Mouse (Mus musculus) CH12.LX (cell line): ENCODE data around the gene Phyhd1. TPM values are rescaled to one million over a fixed set of nuclear protein-coding genes. Genes with fewer than 3 reads are reported as not detected.

Experiments used
- DNase-seq: peaks from one replicate; pipeline ENCODE4 v3.0.0-alpha.2; 2013; ENCODE audit errors: extremely low read depth
- H3K27ac ChIP-seq: 2 replicates; pipeline ENCODE4 v1.5.1; 2012; ENCODE audit warnings: low read depth, mild to moderate bottlenecking, control low read depth, moderate library complexity; ENCODE audit not compliant: insufficient read depth
- H3K27me3 ChIP-seq: replicated peaks from 2 replicates; pipeline ENCODE3; 2012; ENCODE audit warnings: inconsistent platforms
- H3K36me3 ChIP-seq, 2 experiments: replicated peaks in 1 of 2; 2 replicates each; pipeline versions ENCODE3 to v1.6.1; 2012; ENCODE audit warnings: inconsistent platforms in 1 of 2, low read length in 1 of 2, mild to moderate bottlenecking in 1 of 2, mixed read lengths in 1 of 2, moderate library complexity in 1 of 2; ENCODE audit not compliant: control insufficient read depth in 1 of 2, insufficient read depth in 1 of 2
- H3K4me1 ChIP-seq, 2 experiments: 2 replicates each; pipeline ENCODE4 v1.6.1; 2012; ENCODE audit warnings: inconsistent platforms in 1 of 2, moderate library complexity in 1 of 2; ENCODE audit not compliant: insufficient read depth in 2 of 2, control insufficient read depth in 1 of 2
- H3K4me2 ChIP-seq: 2 replicates; pipeline ENCODE4 v1.6.1; 2012; ENCODE audit warnings: low read depth, mild to moderate bottlenecking, control low read depth; ENCODE audit not compliant: poor library complexity, insufficient read depth, severe bottlenecking
- H3K4me3 ChIP-seq, 3 experiments: fragments of 150-350 bp in 1 of 3; sonication (generic) in 1 of 3; replicated peaks in 1 of 3; 2 replicates each; pipeline versions ENCODE3 to v1.5.1; 2011 to 2012; ENCODE audit warnings: low read depth in 2 of 3, low read length in 2 of 3, mild to moderate bottlenecking in 2 of 3, moderate library complexity in 2 of 3, control low read depth in 1 of 3, improper control_type of control experiment in 1 of 3, inconsistent platforms in 1 of 3, mixed read lengths in 1 of 3; ENCODE audit not compliant: poor library complexity in 1 of 3
- H3K79me2 ChIP-seq: replicated peaks from 2 replicates; pipeline ENCODE4 v1.6.1; 2012; ENCODE audit warnings: mild to moderate bottlenecking, moderate library complexity; ENCODE audit not compliant: control insufficient read depth, poor library complexity, insufficient read depth, severe bottlenecking; ENCODE audit errors: extremely low read depth
- H3K9ac ChIP-seq: 2 replicates; pipeline ENCODE4 v1.6.1; 2012; ENCODE audit warnings: low read depth, mild to moderate bottlenecking, control low read depth, moderate library complexity; ENCODE audit not compliant: insufficient read depth
- H3K9me3 ChIP-seq: replicated peaks from 2 replicates; pipeline ENCODE3; 2012; ENCODE audit warnings: low read length, inconsistent platforms, mixed read lengths
- BHLHE40 ChIP-seq: IDR thresholded peaks from 2 replicates; pipeline ENCODE4 v1.6.1; 2011; ENCODE audit warnings: mild to moderate bottlenecking, low read depth, low read length, improper control_type of control experiment
- CTCF ChIP-seq, 2 experiments: IDR thresholded peaks in 1 of 2; conservative IDR thresholded peaks in 1 of 2; 2 replicates each; pipeline ENCODE4 v1.5.1; 2011 to 2012; ENCODE audit warnings: low read depth in 2 of 2, low read length in 2 of 2, improper control_type of control experiment in 1 of 2, inconsistent platforms in 1 of 2, mild to moderate bottlenecking in 1 of 2, moderate library complexity in 1 of 2
- ELF1 ChIP-seq: IDR thresholded peaks from 2 replicates; pipeline ENCODE4 v1.6.1; 2014; ENCODE audit warnings: low read depth, mild to moderate bottlenecking, inconsistent platforms, low read length, improper control_type of control experiment
- EP300 ChIP-seq: IDR thresholded peaks from 2 replicates; pipeline ENCODE4 v1.6.1; 2011; ENCODE audit warnings: low read length, improper control_type of control experiment
- ETS1 ChIP-seq: conservative IDR thresholded peaks from 2 replicates; pipeline ENCODE4 v1.6.1; 2012; ENCODE audit warnings: low read depth, mild to moderate bottlenecking, inconsistent platforms, low read length, improper control_type of control experiment, moderate library complexity
- GABPA ChIP-seq: IDR thresholded peaks from 2 replicates; pipeline ENCODE4 v1.6.1; 2012; ENCODE audit warnings: low read depth, low read length, improper control_type of control experiment, inconsistent platforms; ENCODE audit not compliant: insufficient replicate concordance
- HCFC1 ChIP-seq: IDR thresholded peaks from 2 replicates; pipeline ENCODE4 v1.6.1; 2012; ENCODE audit warnings: low read depth, mild to moderate bottlenecking, inconsistent platforms, low read length, improper control_type of control experiment
- IRF4 ChIP-seq: IDR thresholded peaks from 2 replicates; pipeline ENCODE4 v1.6.1; 2014; ENCODE audit warnings: low read depth, mild to moderate bottlenecking, inconsistent platforms, low read length, improper control_type of control experiment
- JUN ChIP-seq: IDR thresholded peaks from 2 replicates; pipeline ENCODE4 v1.6.1; 2011; ENCODE audit warnings: low read depth, mild to moderate bottlenecking, low read length, improper control_type of control experiment, moderate library complexity; ENCODE audit not compliant: insufficient read depth
- JUND ChIP-seq: conservative IDR thresholded peaks from 2 replicates; pipeline ENCODE4 v1.6.1; 2011; ENCODE audit warnings: low read depth, low read length, improper control_type of control experiment
- KAT2A ChIP-seq: IDR thresholded peaks from 2 replicates; pipeline ENCODE4 v1.6.1; 2012; ENCODE audit warnings: low read length, improper control_type of control experiment, inconsistent platforms; ENCODE audit not compliant: insufficient replicate concordance
- MAFK ChIP-seq: IDR thresholded peaks from 2 replicates; pipeline ENCODE4 v1.6.1; 2011; ENCODE audit warnings: low read length, improper control_type of control experiment; ENCODE audit not compliant: insufficient replicate concordance
- MAZ ChIP-seq: IDR thresholded peaks from 2 replicates; pipeline ENCODE4 v1.6.1; 2012; ENCODE audit warnings: low read depth, mild to moderate bottlenecking, inconsistent platforms, low read length, improper control_type of control experiment, moderate library complexity
- MEF2A ChIP-seq: IDR thresholded peaks from 2 replicates; pipeline ENCODE4 v1.6.1; 2014; ENCODE audit warnings: low read depth, mild to moderate bottlenecking, inconsistent platforms, low read length, improper control_type of control experiment, borderline replicate concordance
- MYC ChIP-seq: IDR thresholded peaks from 2 replicates; pipeline ENCODE4 v1.6.1; 2011; ENCODE audit warnings: low read depth, mild to moderate bottlenecking, improper control_type of control experiment, low read length
- NELFE ChIP-seq: IDR thresholded peaks from 2 replicates; pipeline ENCODE4 v1.6.1; 2011; ENCODE audit warnings: low read depth, low read length, improper control_type of control experiment
- NRF1 ChIP-seq: IDR thresholded peaks from 2 replicates; pipeline ENCODE4 v1.6.1; 2014; ENCODE audit warnings: low read depth, mild to moderate bottlenecking, inconsistent platforms, low read length, improper control_type of control experiment, moderate library complexity
- RAD21 ChIP-seq: IDR thresholded peaks from 2 replicates; pipeline ENCODE4 v1.6.1; 2011; ENCODE audit warnings: low read depth, mild to moderate bottlenecking, low read length, improper control_type of control experiment, moderate library complexity
- RCOR1 ChIP-seq: conservative IDR thresholded peaks from 2 replicates; pipeline ENCODE4 v1.6.1; 2012; ENCODE audit warnings: low read depth, mild to moderate bottlenecking, inconsistent platforms, low read length, improper control_type of control experiment
- SIN3A ChIP-seq: IDR thresholded peaks from 2 replicates; pipeline ENCODE4 v1.6.1; 2012; ENCODE audit warnings: low read length, improper control_type of control experiment, inconsistent platforms
- SMC3 ChIP-seq: IDR thresholded peaks from 2 replicates; pipeline ENCODE4 v1.6.1; 2011; ENCODE audit warnings: low read depth, low read length, improper control_type of control experiment
- TCF12 ChIP-seq: IDR thresholded peaks from 2 replicates; pipeline ENCODE4 v1.6.1; 2014; ENCODE audit warnings: low read depth, mild to moderate bottlenecking, inconsistent platforms, low read length, improper control_type of control experiment
- UBTF ChIP-seq: IDR thresholded peaks from 2 replicates; pipeline ENCODE4 v1.6.1; 2012; ENCODE audit warnings: low read depth, mild to moderate bottlenecking, inconsistent platforms, low read length, improper control_type of control experiment, moderate library complexity
- USF1 ChIP-seq: IDR thresholded peaks from 2 replicates; pipeline ENCODE4 v1.6.1; 2014; ENCODE audit warnings: low read depth, mild to moderate bottlenecking, inconsistent platforms, low read length, improper control_type of control experiment
- USF2 ChIP-seq: conservative IDR thresholded peaks from 2 replicates; pipeline ENCODE4 v1.6.1; 2011; ENCODE audit warnings: low read depth, low read length, improper control_type of control experiment
- ZC3H11A ChIP-seq: IDR thresholded peaks from 2 replicates; pipeline ENCODE4 v1.6.1; 2012; ENCODE audit warnings: low read depth, mild to moderate bottlenecking, inconsistent platforms, low read length, improper control_type of control experiment
- ZKSCAN1 ChIP-seq: IDR thresholded peaks from 2 replicates; pipeline ENCODE4 v1.6.1; 2012; ENCODE audit warnings: low read depth, inconsistent platforms, low read length, improper control_type of control experiment, borderline replicate concordance
- ZMIZ1 ChIP-seq: IDR thresholded peaks from 2 replicates; pipeline ENCODE4 v1.6.1; 2012; ENCODE audit warnings: low read depth, mild to moderate bottlenecking, inconsistent platforms, low read length, improper control_type of control experiment
- ZNF384 ChIP-seq: IDR thresholded peaks from 2 replicates; pipeline ENCODE4 v1.6.1; 2012; ENCODE audit warnings: low read depth, low read length, improper control_type of control experiment, inconsistent platforms
- dilution Hi-C: fragments of 300-500 bp; cut with MboI; formaldehyde crosslinking; loops from 2 replicates; pipeline ENCODE4 v1.14.3; 2020; ENCODE audit warnings: low sequenced_read_pairs; ENCODE audit not compliant: extremely low pct_unique_long_range_greater_than_20kb, extremely low pct_ligation_motif_present
- in situ Hi-C: fragments of 300-500 bp; cut with MboI; formaldehyde crosslinking; loops from 3 replicates; pipeline ENCODE4 v1.14.3; 2019; ENCODE audit warnings: low sequenced_read_pairs, low pct_ligation_motif_present, low pct_unique_long_range_greater_than_20kb, mixed read lengths
- polyA plus RNA-seq: library from polyadenylated mRNA; unstranded; fragments of >175 nt; gene quantifications from 2 replicates; pipeline ENCODE4 v1.2.1, GENCODE M21; 2012; ENCODE audit warnings: low read depth; ENCODE audit not compliant: insufficient read length
- total RNA-seq, 2 experiments: library from RNA; depleted of rRNA; stranded (reverse); fragments of 300-350 nt in 1 of 2; fragments of >200 nt in 1 of 2; gene quantifications; 2 replicates each; pipeline ENCODE4 v1.2.3; 2012 to 2014

Phyhd1 gene
- total and polyA plus RNA-seq, 3 experiments: 7.1 to 9.7 (median 8.9) TPM

GRCm38 (mm10) chr2:30263811-30264210, 2.2 kb upstream of the Phyhd1 start:
- no peak for DNase-seq

GRCm38 (mm10) chr2:30264671-30265519, 1.1 kb upstream of the Phyhd1 start:
- peak overlapping the region; percentile 80 for H3K9ac ChIP-seq
- in situ Hi-C loops: no loop called here
- dilution Hi-C loops: no loop called here
- TF ChIP-seq IRF4 (no peak), CTCF (conservative IDR thresholded peaks at IDR 0.05 in 1 of 2, IDR thresholded peaks at IDR 0.05 in 1 of 2; ENCODE audit: low read depth in 2 of 2, low read length in 2 of 2) (no peak), ZMIZ1 (no peak), HCFC1 (no peak), ZKSCAN1 (no peak), MEF2A (no peak), MYC (no peak), ETS1 (no peak), ZC3H11A (no peak), GABPA (no peak), JUND (no peak), NELFE (no peak), TCF12 (no peak), ELF1 (no peak), KAT2A (no peak), USF1 (no peak), BHLHE40 (no peak), UBTF (no peak), MAZ (no peak), JUN (no peak)
- DNase-seq: no peak
- no peaks in the 10 kb centered on the region for H3K27me3 ChIP-seq
- peaks cover 18 to 53% of the 10 kb centered on the region in 2 experiments for H3K36me3 ChIP-seq
- no peaks in the 10 kb centered on the region for H3K9me3 ChIP-seq
- H3K4me3 ChIP-seq: no peak overlapping the region
- H3K79me2 ChIP-seq: no peaks in the 10 kb centered on the region
- no peak overlapping the region for H3K4me2 ChIP-seq
- H3K27ac ChIP-seq: 0 out of 2 replicates have a peak overlapping the region, but pooled peaks have one; percentile 17
- H3K4me1 ChIP-seq: peaks cover 31 to 54% of the 10 kb centered on the region in 2 experiments

More at GRCm38 (mm10) chr2:30263811-30264210, 2.2 kb upstream of the Phyhd1 start:
- Histone ChIP-seq H3K79me2 (no peaks in the 10 kb centered on the region), H3K9me3 (no peaks in the 10 kb centered on the region), H3K9ac (no peak overlapping the region), H3K27ac (no peak overlapping the region), H3K36me3 (peaks cover 18 to 62% of the 10 kb centered on the region in 2 experiments), H3K4me2 (no peak overlapping the region), H3K4me3 (no peak overlapping the region), H3K27me3 (no peaks in the 10 kb centered on the region), H3K4me1 (peaks cover 26 to 52% of the 10 kb centered on the region in 2 experiments)
- TF ChIP-seq UBTF (no peak), EP300 (no peak), RAD21 (no peak), USF2 (no peak), ETS1 (no peak), RCOR1 (no peak), SMC3 (no peak), ZMIZ1 (no peak), MYC (no peak), TCF12 (no peak), IRF4 (no peak), GABPA (no peak), BHLHE40 (no peak), KAT2A (no peak), SIN3A (no peak), NRF1 (no peak), MAFK (no peak), ZC3H11A (no peak), ZNF384 (no peak), ELF1 (no peak)
- dilution Hi-C loops (no loop called here), in situ Hi-C loops (no loop called here)
